Mouse (Mus musculus) testis, postnatal 14 days (tissue): ENCODE measurements around the gene Cwc22.
"Not testable (repeated sequence)": the region's sequence is repeated elsewhere in the genome, so short reads cannot be mapped to it uniquely, and the experiment has no call there.

Experiments used
- DNase-seq: peaks from one replicate; pipeline ENCODE4 v3.0.0; 2021; ENCODE audit warnings: low spot score

Cwc22 gene

GRCm38 (mm10) chr2:77897558-77897899 is 48.6 kb downstream of the Cwc22 start:
- no peak for DNase-seq

DNA sequence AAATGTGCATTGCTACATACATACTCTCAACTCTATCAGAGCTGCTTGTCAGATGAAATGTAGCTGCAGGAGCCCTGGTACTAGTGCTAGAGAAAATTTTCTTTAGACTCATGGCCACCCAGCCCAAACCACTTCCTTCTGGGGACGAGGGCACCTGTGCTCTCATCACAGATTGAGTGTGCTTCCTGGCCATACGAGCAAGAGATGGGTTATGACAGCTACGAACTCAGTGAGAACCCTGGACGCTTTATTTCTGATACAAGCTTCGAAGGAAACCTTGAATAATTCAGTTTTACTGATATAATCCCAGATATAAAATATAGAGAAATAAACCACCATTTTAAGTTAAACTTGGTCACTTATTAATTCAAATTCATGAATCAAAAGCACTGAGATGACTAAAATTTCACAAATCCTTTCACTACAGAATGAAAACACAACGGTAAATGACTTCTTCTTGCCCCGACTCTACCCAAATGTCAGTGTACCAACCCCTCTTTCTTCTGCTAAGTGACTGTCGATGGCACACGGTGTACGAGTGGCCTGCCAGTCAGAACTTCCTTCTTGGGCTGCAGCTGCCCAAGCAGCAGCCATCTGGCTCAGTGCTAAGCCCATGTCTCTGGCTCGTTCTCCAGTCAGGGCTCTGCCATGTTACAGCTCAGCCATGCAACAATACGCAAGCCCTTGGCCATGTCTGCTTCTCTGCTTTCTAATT is 49.2 kb downstream of the Cwc22 start:
- DNase-seq: no peak

GRCm38 (mm10) chr2:77895906-77896570 is 50.1 kb downstream of the Cwc22 start:
- DNase-seq: not testable (repeated sequence)

DNA sequence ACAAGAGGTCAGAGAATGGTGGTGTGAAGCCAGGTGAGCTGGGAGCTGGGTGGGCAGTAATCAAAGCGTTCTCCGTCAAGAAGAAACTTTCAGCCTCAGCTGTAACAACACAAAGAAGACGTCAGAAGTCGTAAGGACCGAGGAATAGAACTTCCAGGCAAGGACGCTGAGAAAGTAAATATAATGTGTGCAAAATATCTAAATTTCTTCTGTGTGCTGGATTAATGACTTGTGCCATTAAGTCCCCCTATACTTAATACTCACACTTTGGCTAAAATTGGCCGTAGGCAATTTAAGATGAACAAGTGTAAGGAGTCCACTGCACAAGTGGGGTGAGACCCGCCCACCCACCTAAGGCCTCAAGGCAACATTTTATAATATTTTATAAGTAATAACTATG is 51.3 kb downstream of the Cwc22 start:
- no peak for DNase-seq

- no peak for DNase-seq
Measured at GRCm38 (mm10) chr2:77893505-77893904, 52.7 kb downstream of the Cwc22 start.

- DNase-seq: no peak
Measured at GRCm38 (mm10) chr2:77892573-77892972, 53.6 kb downstream of the Cwc22 start.

GRCm38 (mm10) chr2:77890836-77891438 is 55.2 kb downstream of the Cwc22 start:
- DNase-seq: no peak

DNA sequence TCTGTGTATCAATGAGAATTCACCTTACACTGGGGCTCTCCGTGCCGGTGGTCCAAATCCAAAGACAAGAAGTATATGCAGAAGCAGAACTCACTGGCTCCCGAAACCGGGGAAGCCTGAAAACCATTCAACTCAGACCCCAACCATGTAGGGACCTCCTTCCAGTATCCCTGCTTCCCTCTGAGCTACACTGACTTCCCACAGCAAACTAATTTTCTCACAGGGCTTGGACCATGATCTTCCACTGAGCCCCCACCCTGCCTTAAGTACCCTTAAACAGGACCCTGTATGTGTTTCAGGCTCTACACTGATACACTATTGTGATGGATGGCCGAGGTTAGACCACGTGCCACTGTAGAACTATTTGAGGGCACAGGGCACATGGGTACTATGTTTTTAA is 56.2 kb downstream of the Cwc22 start:
- DNase-seq: no peak

DNA sequence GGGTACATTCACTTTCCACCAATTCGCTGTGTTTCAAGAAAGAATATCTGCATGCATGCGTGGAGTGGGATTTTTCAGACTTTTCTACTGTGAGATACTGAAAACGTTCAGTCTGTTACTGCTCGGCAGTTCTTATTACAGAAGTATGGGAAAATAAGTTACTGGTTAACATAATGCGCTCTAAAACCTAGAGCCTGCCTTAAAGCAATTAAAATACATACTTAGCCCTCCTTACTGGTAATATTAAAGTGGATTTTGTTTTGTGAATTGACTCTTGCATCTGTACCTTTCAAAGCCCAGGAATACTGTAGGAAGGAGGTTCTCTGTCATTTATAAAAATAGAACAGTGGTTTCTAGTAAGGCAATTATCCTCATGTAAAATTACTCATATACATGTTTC is 56.8 kb downstream of the Cwc22 start:
- DNase-seq: no peak

GRCm38 (mm10) chr2:77888826-77889225 is 57.3 kb downstream of the Cwc22 start:
- no peak for DNase-seq

DNA sequence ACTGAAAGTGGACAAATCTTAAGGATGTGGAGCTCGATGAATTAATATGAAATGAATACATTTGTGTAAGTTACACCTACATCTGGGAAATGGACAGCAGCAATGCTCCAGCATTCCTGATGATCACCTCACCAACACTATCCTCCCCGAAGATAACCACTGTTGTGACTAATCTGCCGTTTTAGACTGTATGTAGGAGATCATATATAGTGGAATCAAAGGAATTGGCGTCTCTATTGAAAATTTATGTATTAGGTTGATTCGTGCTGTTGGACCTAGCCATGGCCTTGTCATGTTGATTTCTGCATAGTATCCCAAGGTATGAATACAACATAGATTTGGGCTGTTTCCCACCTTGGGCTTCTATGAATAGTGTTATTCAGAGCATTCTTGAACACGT is 58.1 kb downstream of the Cwc22 start:
- no peak for DNase-seq

- DNase-seq: no peak
Measured at GRCm38 (mm10) chr2:77887166-77887565, 59.0 kb downstream of the Cwc22 start.

DNA sequence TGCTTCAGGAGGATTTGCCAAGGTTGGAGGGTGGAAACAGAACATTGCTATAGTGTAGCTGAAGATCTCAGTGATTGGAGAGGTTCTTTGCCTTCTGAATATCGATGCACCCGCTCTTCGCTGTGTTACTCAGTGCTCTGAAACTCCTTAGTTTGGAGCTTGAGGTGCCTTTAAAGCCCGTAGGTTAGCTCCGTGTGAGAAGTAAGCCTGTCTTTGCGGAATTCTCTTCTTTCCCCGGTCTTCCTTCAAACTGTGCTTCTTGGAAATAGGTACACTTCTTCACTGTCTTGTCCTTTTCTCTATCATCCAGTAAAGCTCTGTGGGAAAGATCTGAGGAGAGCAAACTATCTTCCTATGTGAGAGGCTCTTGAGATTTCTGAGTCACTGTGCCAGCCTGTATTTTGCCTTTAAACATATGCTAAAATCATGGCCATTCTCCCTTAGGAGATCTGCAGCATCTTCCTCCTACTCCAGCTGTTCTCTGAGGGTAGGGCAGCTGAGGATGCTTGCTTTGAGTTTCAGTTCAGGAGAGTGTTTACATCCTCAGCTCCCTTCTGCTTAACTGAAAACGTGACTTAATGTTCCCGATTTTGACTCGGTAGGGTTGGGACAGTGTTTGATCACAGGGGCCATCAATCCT is 60.6 kb downstream of the Cwc22 start:
- DNase-seq: no peak

DNA sequence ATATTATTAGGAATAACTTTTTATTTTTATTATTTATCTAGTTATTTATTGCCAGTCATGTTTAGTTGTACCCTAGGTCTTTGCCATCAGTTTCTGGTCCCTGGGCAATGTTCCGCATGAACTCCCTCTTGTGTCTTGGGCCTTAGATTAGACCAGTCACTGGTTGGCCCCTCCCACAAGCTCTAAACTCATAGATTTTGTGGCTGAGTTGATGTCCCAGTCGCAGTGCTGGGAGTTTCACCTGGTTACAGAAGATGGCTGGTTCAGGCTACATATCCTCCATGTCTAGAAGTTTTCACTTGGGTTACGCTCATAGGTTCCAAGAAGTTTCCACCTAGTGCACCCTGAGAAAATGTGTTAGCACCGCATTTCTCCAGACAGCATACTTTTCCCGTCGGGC is 61.1 kb downstream of the Cwc22 start:
- no peak for DNase-seq

DNA sequence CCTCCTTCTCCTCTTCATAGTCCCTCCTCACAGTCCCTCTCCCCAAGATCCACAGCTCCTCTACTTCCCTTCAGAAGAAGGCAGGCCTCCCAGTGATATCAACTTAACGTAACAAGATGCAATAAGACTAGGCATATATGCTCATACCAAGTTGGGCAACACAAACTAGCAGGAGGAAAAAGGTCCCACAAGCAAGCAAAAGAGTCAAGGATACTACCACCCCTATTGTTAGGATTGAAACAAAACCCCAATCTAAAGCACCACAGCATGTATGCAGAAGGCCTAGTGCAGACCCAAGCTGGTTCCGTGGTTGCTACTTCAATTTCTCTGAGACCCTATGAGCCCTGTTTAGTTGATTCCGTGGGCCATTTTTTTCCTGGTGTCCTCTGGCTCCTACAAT is 61.7 kb downstream of the Cwc22 start:
- no peak for DNase-seq

DNA sequence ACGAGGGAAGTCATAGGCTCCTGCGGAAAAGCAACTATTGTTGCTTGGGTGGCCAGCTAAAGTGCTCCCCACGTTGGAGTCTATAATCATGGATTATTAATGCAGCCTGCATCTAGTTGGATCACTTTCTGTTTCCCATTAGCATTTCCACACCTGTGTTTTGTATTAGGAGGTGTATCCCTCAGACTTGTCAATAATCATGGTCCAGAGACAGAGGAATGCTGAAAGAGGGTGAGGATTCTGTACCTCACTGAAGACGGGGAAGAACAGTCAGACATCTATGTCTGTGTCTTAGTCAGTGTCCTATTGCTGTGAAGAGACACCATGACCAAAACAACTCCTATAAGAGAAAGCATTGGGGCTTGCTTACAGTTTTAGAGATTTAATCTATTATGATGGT is 63.2 kb downstream of the Cwc22 start:
- DNase-seq: no peak

GRCm38 (mm10) chr2:77881301-77882199 is 64.6 kb downstream of the Cwc22 start:
- no peak for DNase-seq

DNA sequence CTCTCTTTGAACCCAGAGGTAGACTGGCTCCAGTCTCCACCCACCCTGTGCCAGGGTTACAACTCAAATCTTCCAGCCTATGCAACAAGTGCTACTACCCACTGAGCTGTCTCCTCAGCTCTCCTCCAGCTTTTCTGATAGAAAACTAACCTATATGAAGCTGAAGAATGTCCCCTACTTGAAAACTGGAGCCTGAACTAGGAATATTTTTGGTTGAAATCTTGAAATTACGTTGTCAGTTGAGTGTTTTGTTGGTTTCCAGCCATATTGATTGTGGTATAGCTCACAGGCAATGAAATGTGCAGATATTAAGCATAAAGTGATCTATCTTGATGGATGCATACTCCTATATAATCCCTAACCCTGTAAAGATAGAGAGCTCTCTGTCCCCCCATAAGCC is 65.8 kb downstream of the Cwc22 start:
- no peak for DNase-seq

DNA sequence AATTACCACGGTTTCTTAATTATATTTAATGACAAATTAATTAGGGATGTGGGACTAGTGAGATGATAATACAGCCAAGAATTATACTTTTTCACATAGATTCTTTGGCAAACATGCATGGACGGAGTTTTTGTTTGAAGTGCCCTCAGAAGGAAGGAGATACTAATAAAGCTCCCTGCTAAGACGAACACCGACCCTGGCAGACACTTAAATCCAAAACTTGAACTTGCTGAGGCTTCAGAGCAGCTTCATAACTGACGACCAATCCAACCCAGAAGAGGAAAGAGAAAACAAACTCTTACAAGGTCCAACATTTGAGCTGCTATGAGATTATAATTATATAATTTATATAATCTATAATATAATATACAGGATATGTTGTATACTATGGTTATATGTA is 66.4 kb downstream of the Cwc22 start:
- no peak for DNase-seq

DNA sequence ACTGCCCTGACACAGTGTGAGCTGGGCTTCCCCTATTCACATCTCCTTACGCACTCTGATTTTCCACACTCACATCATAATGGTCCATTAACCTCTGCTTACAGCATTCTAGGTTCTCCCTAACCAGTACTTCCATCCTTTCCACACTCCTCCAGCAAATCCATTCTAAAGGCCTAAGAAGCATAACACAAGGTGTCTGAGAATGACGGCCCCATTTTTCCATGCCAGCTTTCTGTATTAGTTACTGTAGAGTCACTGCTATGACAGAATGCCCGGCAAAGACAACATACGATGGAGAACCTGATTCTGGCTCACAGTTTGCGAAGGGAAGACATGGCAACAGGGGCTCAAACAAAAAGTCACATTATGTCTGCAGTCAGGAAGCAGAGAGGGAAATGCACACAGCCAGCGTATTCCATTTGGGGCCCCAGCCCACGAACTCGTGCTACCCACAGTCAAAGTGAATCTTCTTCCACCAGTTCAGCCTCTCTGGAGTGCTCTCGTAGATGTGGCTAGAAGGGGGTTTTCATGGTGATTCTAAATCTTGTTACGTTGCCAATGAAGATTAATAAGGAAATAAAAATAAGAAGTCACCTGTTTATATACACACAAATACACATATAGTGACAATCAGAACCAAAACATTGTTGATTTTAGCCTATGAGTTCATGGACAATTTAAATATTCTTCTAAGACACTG is 68.9 kb downstream of the Cwc22 start:
- DNase-seq: no peak

GRCm38 (mm10) chr2:77876331-77876730 is 69.8 kb downstream of the Cwc22 start:
- DNase-seq: no peak
